Mouse (Mus musculus): Measurements from ENCODE around the gene Apobec2.

- TF ChIP-seq GATA1 (IDR thresholded peaks at IDR 0.05; ENCODE audit: low read length) (no peak), TAL1 (IDR thresholded peaks at IDR 0.05; ENCODE audit: low read length) (no peak)
These were observed 21.5 kb downstream of the Apobec2 start for GRCm38 (mm10) chr17:48411241-48411640.

Measured in erythroblast, embryonic 14.5 days (primary cell).